ENCODE assay signal across 25 mouse cellular contexts in the genomic region with DNA sequence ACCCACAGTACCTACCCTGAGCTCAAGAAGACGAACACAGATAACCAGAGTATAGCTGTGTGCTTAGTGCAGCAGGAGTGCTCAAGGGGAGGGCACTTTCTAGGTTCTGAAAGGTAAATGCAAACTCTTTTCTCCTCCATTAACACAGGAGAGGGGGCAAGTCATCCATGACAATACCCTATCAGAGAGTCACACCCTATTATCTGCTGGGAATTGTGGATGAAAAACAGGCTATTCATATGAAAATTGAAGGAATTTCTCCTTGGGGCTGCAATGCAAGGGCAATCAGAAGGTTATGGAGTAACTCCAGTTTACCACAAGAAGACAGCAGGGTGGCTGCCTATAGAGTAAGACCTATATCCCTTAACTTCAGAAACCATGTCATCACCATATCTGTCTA.
"Had no signal": no experiment of that assay in that cellular context is flagged by ENCODE, and none has a peak within 500 bp of the region (broad histone marks: within the 10 kb centered on the region; RNA-seq: fewer than 3 reads in every experiment).

No protein-coding gene starts in this region.

- H3K36me3 ChIP-seq: heart, embryonic 13.5 days; heart, embryonic 15.5 days; hindbrain, embryonic 13.5 days; hindbrain, embryonic 15.5 days; limb, embryonic 10.5 days; limb, embryonic 12.5 days; liver, embryonic 13.5 days; liver, embryonic 15.5 days had no signal

- H3K9me3 ChIP-seq: heart, embryonic 13.5 days; heart, embryonic 15.5 days; hindbrain, embryonic 13.5 days; hindbrain, embryonic 15.5 days; limb, embryonic 10.5 days; limb, embryonic 12.5 days; liver, embryonic 13.5 days; liver, embryonic 15.5 days had no signal

- H3K4me1 ChIP-seq: heart, embryonic 13.5 days; heart, embryonic 15.5 days; hindbrain, embryonic 13.5 days; hindbrain, embryonic 15.5 days; limb, embryonic 10.5 days; limb, embryonic 12.5 days; liver, embryonic 13.5 days; liver, embryonic 15.5 days had no signal

- H3K4me3 ChIP-seq: gastrocnemius, adult 2 months; heart, adult 2 months; heart, embryonic 13.5 days; heart, embryonic 15.5 days; hindbrain, embryonic 13.5 days; hindbrain, embryonic 15.5 days; layer of hippocampus, adult 2 months; left cerebral cortex, adult 2 months; limb, embryonic 10.5 days; limb, embryonic 12.5 days; liver, embryonic 13.5 days; liver, embryonic 15.5 days had no signal

- DNase-seq: gastrocnemius, adult 2 months; gastrocnemius, postnatal 10 days; gastrocnemius, postnatal 36 days; heart, adult 2 months; heart, postnatal 14 days; heart, postnatal 36 days; kidney, adult 18-20 months; kidney, adult 8-10 months; kidney, postnatal 10 days; kidney, postnatal 25 days; kidney, postnatal 4 days; layer of hippocampus, adult 9-11 months; layer of hippocampus, postnatal 36 days; liver; liver, embryonic 13.5 days; liver, postnatal 0 days had no signal

- H3K27me3 ChIP-seq: heart, embryonic 13.5 days; heart, embryonic 15.5 days; hindbrain, embryonic 13.5 days; hindbrain, embryonic 15.5 days; limb, embryonic 12.5 days; liver, embryonic 13.5 days; liver, embryonic 15.5 days had no signal
